Mouse (Mus musculus) liver, postnatal 0 days (tissue): Measurements from ENCODE around the gene Aplp1. TPM values are rescaled to one million over a fixed set of nuclear protein-coding genes. Genes with fewer than 3 reads are reported as not detected.
A peak's percentile ranks its signal among the peaks of the same experiment; 100 is the strongest.

Experiments
- ATAC-seq: fragments of 200-750 bp; cut with Nextera tagmentation; 2 replicates; pipeline ENCODE4 v1.8.0; 2017; ENCODE audit warnings: mild to moderate bottlenecking, moderate library complexity
- DNase-seq: peaks from one replicate; pipeline ENCODE4 v3.0.0-alpha.2; 2016
- H3K27ac ChIP-seq: fragments of 300-500 bp; sonication (generic); 2 replicates; pipeline ENCODE4 v1.5.1; 2014; ENCODE audit warnings: antibody characterized with exemption, moderate library complexity, mild to moderate bottlenecking, low read depth
- H3K27me3 ChIP-seq: fragments of 300-500 bp; sonication (generic); 2 replicates; pipeline ENCODE4 v1.6.1; 2014; ENCODE audit warnings: low read length, control low read depth, mixed read lengths; ENCODE audit not compliant: insufficient read depth
- H3K36me3 ChIP-seq: fragments of 300-500 bp; sonication (generic); replicated peaks from 2 replicates; pipeline ENCODE4 v1.6.1; 2014; ENCODE audit warnings: mild to moderate bottlenecking, control low read depth, low read length, moderate library complexity, mixed read lengths; ENCODE audit not compliant: insufficient read depth
- H3K4me1 ChIP-seq: fragments of 300-500 bp; sonication (generic); 2 replicates; pipeline ENCODE4 v1.6.1; 2014; ENCODE audit warnings: antibody characterized with exemption, mild to moderate bottlenecking, control low read depth; ENCODE audit not compliant: insufficient read depth
- H3K4me2 ChIP-seq: fragments of 300-500 bp; sonication (generic); 2 replicates; pipeline ENCODE4 v1.6.1; 2014; ENCODE audit warnings: low read depth, mild to moderate bottlenecking, low read length, moderate library complexity, mixed read lengths
- H3K4me3 ChIP-seq: fragments of 300-500 bp; sonication (generic); 2 replicates; pipeline ENCODE4 v1.5.1; 2014; ENCODE audit warnings: low read depth, low read length
- H3K9ac ChIP-seq: fragments of 300-500 bp; sonication (generic); replicated peaks from 2 replicates; pipeline ENCODE4 v1.6.1; 2014; ENCODE audit warnings: mild to moderate bottlenecking, moderate library complexity
- H3K9me3 ChIP-seq: fragments of 300-500 bp; sonication (generic); 2 replicates; pipeline ENCODE4 v1.6.1; 2016; ENCODE audit warnings: mild to moderate bottlenecking, control low read depth, low read length, mixed read lengths
- CTCF ChIP-seq: sonication (generic); IDR thresholded peaks from 2 replicates; pipeline ENCODE4 v1.5.1; 2016; ENCODE audit warnings: antibody characterized with exemption, low read depth
- EP300 ChIP-seq: IDR thresholded peaks from 2 replicates; pipeline ENCODE4 v1.6.1; 2016; ENCODE audit warnings: antibody characterized with exemption, low read depth, mild to moderate bottlenecking
- WGBS: fragments of 180-500 bp; shearing (Covaris S2); extraction: QIAGEN DNeasy Blood & Tissue Kit; methylation state at CpG from one replicate; pipeline ENCODE4 v1.1.7; 2014; ENCODE audit not compliant: insufficient replicate concordance; 5-methylcytosine and 5-hydroxymethylcytosine counted together
- polyA plus RNA-seq: library from polyadenylated mRNA; unstranded; fragments of >200 nt; fragmentation: Nextera tagmentation; extraction: Ambion mirVana; gene quantifications from 2 replicates; pipeline ENCODE4 v1.2.1, GENCODE M21; 2015

Aplp1 gene
- polyA plus RNA-seq, 1 experiment from 2014 or later, result 1.6 TPM

DNA sequence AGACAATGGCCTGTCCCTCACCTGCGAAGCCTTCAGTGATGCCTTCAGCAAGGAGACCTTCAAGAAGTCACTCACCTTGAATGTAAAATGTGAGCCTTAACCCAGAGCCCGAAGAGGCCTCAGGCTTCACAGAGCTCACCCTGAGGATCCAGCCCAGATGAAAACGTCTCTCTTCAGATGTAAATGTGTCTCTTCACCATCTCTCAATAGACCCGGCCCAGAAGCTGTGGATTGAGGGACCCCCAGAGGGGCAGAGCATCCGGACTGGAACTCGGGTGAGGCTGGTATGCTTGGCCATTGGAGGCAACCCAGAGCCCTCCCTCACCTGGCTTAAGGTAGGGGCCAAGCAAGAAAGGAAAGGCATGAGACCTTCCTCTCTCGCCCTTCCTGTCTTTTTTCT lies 18.2 kb upstream of the Aplp1 start:
- Histone ChIP-seq H3K4me3 (no peak overlapping the region), H3K27me3 (peaks cover 54% of the 10 kb centered on the region), H3K36me3 (no peaks in the 10 kb centered on the region), H3K4me2 (no peak overlapping the region), H3K9ac (no peak overlapping the region), H3K27ac (no peak overlapping the region), H3K4me1 (no peaks in the 10 kb centered on the region), H3K9me3 (no peaks in the 10 kb centered on the region)
- TF ChIP-seq EP300 (no peak), CTCF (no peak)
- DNase-seq, result no peak
- 33% methylated on average over 7 of the region's 7 CpGs for WGBS
- no peak for ATAC-seq

- Histone ChIP-seq H3K36me3 (no peaks in the 10 kb centered on the region), H3K9ac (no peak overlapping the region), H3K27me3 (peaks cover 62% of the 10 kb centered on the region), H3K9me3 (no peaks in the 10 kb centered on the region), H3K4me2 (no peak overlapping the region), H3K4me1 (no peaks in the 10 kb centered on the region), H3K4me3 (no peak overlapping the region), H3K27ac (no peak overlapping the region)
- TF ChIP-seq EP300 (no peak), CTCF (no peak)
- ATAC-seq, result no peak
- no peak for DNase-seq
- WGBS, result 46% methylated on average over 6 of the region's 6 CpGs
Measured at GRCm38 (mm10) chr7:30459484-30459883, 14.1 kb upstream of the Aplp1 start.

- ATAC-seq (no peak), DNase-seq (no peak)
- no peaks in the 10 kb centered on the region for H3K36me3 ChIP-seq
- H3K4me1 ChIP-seq, result peaks cover 12% of the 10 kb centered on the region
- H3K9ac ChIP-seq, result no peak within 1 kb of the TSS
- no peak within 1 kb of the TSS for H3K4me2 ChIP-seq
- no peak within 1 kb of the TSS for H3K27ac ChIP-seq
- H3K27me3 ChIP-seq, result peaks cover 76% of the 10 kb centered on the region
- H3K9me3 ChIP-seq, result no peaks in the 10 kb centered on the region
- TF ChIP-seq EP300, result no peak
- no peak for TF ChIP-seq CTCF
- WGBS, result 5% methylated on average over 16 of the region's 16 CpGs
- no peak within 1 kb of the TSS for H3K4me3 ChIP-seq
Measured at GRCm38 (mm10) chr7:30457629-30458330, 12.4 kb upstream of the Aplp1 start, which contains the start of the genes Kirrel2 and Nphs1. Kirrel2 (minus strand) TSS chr7:30457690. Nphs1 (plus strand) TSS chr7:30458315.

DNA sequence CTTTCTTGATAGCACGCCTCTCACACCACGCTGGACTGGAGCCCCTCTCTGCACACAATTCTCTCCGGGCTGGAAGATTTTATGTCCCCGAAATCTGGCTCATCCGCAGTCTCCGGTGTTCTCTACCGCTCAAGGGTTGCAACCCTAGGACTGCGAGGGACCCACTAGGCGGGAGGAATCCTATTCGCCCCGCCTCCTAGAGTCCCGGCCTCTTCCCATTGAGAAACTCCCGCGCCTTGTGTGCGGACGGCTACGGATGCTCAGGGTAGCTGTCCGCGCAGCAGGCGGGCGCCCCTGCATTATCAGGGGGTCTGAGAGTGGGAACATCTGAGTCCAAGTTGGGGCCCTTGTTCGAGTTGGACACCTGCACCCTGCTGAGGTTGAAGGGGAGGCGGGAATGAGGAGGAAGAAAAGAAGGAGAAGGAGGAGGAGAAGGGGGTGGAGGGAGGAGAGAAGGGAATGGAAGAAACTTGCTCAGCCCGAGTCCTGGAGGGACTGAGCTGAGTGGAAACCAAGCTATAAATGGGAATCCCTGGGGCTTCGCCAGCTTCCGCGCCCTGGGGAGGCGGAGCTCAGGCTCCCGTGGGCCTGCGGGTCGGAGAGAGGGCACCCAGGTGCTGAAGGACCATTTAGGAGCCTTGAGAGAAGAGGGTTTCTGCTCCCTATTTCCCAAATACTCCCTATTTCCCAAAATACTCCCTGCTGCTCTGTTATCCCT lies 11.7 kb upstream of the Aplp1 start:
- peaks cover 80% of the 10 kb centered on the region for H3K27me3 ChIP-seq
- peaks cover 12% of the 10 kb centered on the region for H3K4me1 ChIP-seq
- no peak overlapping the region for H3K27ac ChIP-seq
- no peaks in the 10 kb centered on the region for H3K36me3 ChIP-seq
- 5% methylated on average over 31 of the region's 31 CpGs for WGBS
- H3K9ac ChIP-seq, result no peak overlapping the region
- no peaks in the 10 kb centered on the region for H3K9me3 ChIP-seq
- no peak overlapping the region for H3K4me3 ChIP-seq
- H3K4me2 ChIP-seq, result no peak overlapping the region
- TF ChIP-seq CTCF (no peak), EP300 (no peak)
- DNase-seq (no peak), ATAC-seq (no peak)

DNA sequence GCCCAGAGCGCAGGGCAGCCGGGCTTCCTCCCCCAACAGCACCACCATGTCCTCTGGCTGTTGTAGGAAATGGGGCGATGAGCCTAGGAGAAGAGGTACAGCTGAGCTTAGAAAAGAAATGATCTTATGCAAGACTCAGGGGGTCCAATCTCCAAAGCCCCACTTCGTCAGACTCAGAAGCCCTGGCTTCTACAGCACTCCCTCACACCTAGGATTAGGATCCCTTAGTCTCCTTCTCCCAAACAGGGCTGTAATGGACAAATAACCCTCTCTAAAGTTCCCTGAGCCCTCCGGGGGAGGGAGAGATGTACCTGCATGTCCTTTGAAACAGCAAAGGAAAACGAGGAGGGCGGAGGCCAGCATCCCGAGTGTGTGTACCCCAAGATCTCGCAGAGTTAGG lies 11.2 kb upstream of the Aplp1 start:
- no peak overlapping the region for H3K4me3 ChIP-seq
- no peak overlapping the region for H3K9ac ChIP-seq
- peaks cover 12% of the 10 kb centered on the region for H3K4me1 ChIP-seq
- H3K4me2 ChIP-seq, result no peak overlapping the region
- no peaks in the 10 kb centered on the region for H3K9me3 ChIP-seq
- H3K27me3 ChIP-seq, result peaks cover 80% of the 10 kb centered on the region
- H3K36me3 ChIP-seq, result no peaks in the 10 kb centered on the region
- ATAC-seq (no peak), DNase-seq (no peak)
- no peak overlapping the region for H3K27ac ChIP-seq
- 4% methylated on average over 9 of the region's 9 CpGs for WGBS
- TF ChIP-seq EP300, result no peak
- no peak for TF ChIP-seq CTCF

GRCm38 (mm10) chr7:30454259-30454658 lies 8.9 kb upstream of the Aplp1 start:
- Histone ChIP-seq H3K4me1 (peaks cover 12% of the 10 kb centered on the region), H3K27ac (no peak overlapping the region), H3K4me2 (peak overlapping the region; percentile 36; the same call in 1 of the 2 replicates), H3K4me3 (no peak overlapping the region), H3K36me3 (no peaks in the 10 kb centered on the region), H3K27me3 (peaks cover 63% of the 10 kb centered on the region), H3K9me3 (no peaks in the 10 kb centered on the region), H3K9ac (no peak overlapping the region)
- ATAC-seq, result no peak
- 14% methylated on average over 6 of the region's 6 CpGs for WGBS
- no peak for DNase-seq
- TF ChIP-seq CTCF, result no peak
- TF ChIP-seq EP300, result no peak
